Mouse (Mus musculus) ovary, postnatal 36 days (tissue): Measurements from ENCODE around the gene Olfr376.

Experiments
- DNase-seq: peaks from one replicate; pipeline ENCODE4 v3.0.0; 2022; ENCODE audit warnings: low spot score, mixed read lengths

Olfr376 gene

GRCm38 (mm10) chr11:73370946-73371345, at the start of gene Olfr376:
Gene Olfr376, plus strand, starts transcription at chr11:73371246.
- DNase-seq, result no peak

- no peak for DNase-seq
Measured at GRCm38 (mm10) chr11:73323906-73324830, 46.9 kb upstream of the Olfr376 start.

GRCm38 (mm10) chr11:73326485-73326886, 44.6 kb upstream of the Olfr376 start:
- no peak for DNase-seq

DNA sequence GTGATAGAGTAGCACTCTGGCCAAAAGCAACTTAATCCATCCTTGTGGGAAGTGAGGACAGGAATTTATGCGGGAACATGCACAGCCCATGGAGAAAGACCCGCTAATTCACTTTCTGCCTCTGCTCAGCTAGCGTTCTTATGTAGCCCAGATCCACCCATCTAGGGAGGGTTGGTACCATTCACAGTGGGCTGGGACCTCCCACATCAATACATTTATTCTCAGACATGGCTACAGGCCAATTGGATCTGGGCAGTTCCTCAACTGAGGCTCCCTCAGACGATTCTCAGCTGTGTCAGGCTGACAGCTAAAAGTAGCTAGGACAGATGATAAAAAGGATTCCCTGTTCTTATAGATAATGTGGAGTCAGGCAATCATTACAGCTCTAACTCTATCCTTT, 43.7 kb upstream of the Olfr376 start:
- no peak for DNase-seq

DNA sequence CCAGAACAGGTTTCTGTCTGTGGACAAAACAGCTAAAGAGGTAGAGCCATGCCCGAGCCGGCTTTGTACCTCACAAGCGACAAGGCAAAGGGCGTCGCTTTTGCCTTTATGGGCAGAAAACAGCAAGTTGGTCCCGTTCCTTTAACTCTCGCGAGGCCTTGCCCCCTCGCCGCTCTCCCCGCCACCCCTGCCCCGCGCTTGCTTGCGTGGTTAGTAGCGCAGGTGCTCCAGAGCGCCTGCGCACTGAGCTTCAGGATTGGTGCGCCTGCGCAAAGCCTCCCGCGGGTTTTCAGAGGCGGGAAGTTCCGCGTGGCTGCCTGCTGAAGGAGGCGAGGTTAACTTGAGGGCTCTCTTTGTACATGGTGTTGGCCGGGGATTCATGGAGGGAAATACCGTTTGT, 41.6 kb upstream of the Olfr376 start, which contains the start of the genes Aspa, Gm49340 and Spata22:
Gene Aspa, minus strand, starts transcription at position 155 of the 400 bp plus-strand sequence.
Gene Gm49340, plus strand, starts transcription at position 300 of the 400 bp plus-strand sequence.
Gene Spata22, plus strand, starts transcription at position 300 of the 400 bp plus-strand sequence.
- no peak for DNase-seq

DNA sequence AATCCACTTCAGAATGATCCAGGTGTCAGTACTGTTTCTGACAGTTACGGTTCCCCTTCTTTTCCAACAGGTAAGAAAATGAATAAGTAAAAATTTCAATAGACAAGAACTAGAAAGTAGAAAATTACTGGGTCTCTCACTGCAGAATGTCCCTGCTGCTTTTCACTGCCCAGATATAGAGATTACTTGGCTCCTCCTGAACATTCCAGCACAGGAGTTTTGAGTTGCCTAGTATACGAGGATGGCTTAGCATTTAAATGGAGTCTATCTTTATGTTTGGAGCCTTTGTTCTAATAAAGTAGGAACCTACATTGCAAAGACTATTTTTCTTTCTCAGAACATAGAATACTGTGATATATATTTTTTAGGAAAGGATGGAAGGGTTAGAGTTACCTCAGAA, 37.7 kb upstream of the Olfr376 start:
- DNase-seq, result no peak

- no peak for DNase-seq
Measured at GRCm38 (mm10) chr11:73336919-73337318, 34.1 kb upstream of the Olfr376 start.

DNA sequence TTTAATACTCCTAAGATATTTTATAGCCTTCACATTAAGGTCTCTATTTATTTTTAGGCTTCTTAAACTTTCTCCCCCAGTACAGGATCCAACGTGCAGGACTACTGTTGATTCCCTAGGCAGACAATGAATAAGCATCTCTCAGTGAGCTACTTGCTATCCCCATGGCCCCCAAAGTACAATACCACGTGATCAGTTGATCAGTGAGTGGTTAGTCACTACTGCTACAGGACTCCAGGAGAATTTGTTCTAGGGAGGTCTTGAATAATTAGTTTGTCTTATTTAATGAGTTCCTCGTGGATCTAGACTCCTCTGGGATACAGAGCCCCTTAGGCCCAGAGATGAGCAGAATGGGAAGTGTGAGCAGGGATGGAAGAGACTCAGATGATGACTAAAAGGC, 20.6 kb upstream of the Olfr376 start, which contains the start of gene Olfr20:
Gene Olfr20, plus strand, starts transcription at position 301 of the 400 bp plus-strand sequence.
- no peak for DNase-seq

DNA sequence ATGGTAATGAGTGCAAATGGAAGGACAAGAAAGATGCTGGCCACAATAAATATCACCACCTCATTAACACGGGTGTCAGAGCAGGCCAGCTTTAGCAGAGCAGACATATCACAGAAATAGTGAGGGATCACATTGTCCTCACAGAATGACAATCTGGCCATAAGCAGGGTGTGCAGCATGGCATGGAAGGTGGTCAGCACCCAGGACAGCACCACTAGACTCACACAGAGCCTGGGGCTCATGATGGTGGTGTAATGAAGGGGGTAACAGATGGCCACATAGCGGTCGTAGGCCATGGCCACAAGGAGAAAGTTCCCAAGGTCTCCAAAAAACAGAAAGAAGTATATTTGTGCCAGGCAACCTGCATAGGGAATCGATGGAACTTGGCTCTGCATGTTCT, 24.3 kb downstream of the Olfr376 start:
- DNase-seq, result no peak

- DNase-seq, result no peak
Measured at GRCm38 (mm10) chr11:73399514-73399913, 28.5 kb downstream of the Olfr376 start, which contains the start of gene Olfr1. Gene Olfr1, minus strand, starts transcription at chr11:73399614.
